Mouse (Mus musculus) forebrain, embryonic 15.5 days (tissue): ENCODE measurements around the gene AI467606. TPM values are rescaled to one million over a fixed set of nuclear protein-coding genes. Genes with fewer than 3 reads are reported as not detected.

ENCODE experiments used
- ATAC-seq: fragments of 200-750 bp; cut with Nextera tagmentation; replicated peaks from 2 replicates; pipeline ENCODE4 v1.8.0; 2017; ENCODE audit warnings: mild to moderate bottlenecking, moderate TSS enrichment, moderate library complexity
- H3K27ac ChIP-seq: fragments of 300-500 bp; sonication (generic); replicated peaks from 2 replicates; pipeline ENCODE4 v1.5.1; 2015; ENCODE audit warnings: mild to moderate bottlenecking, inconsistent platforms
- H3K27me3 ChIP-seq: fragments of 300-500 bp; sonication (generic); 2 replicates; pipeline ENCODE4 v1.6.1; 2015; ENCODE audit warnings: inconsistent platforms
- H3K36me3 ChIP-seq: fragments of 300-500 bp; sonication (generic); 2 replicates; pipeline ENCODE4 v1.6.1; 2015; ENCODE audit warnings: mild to moderate bottlenecking, inconsistent platforms
- H3K4me1 ChIP-seq: fragments of 300-500 bp; sonication (generic); 2 replicates; pipeline ENCODE4 v1.6.1; 2015; ENCODE audit warnings: inconsistent platforms
- H3K4me2 ChIP-seq: fragments of 300-500 bp; sonication (generic); replicated peaks from 2 replicates; pipeline ENCODE4 v1.6.1; 2015; ENCODE audit warnings: mild to moderate bottlenecking, inconsistent platforms
- H3K4me3 ChIP-seq: fragments of 300-500 bp; sonication (generic); 2 replicates; pipeline ENCODE4 v1.5.1; 2015; ENCODE audit warnings: mild to moderate bottlenecking, inconsistent platforms
- H3K9ac ChIP-seq: fragments of 300-500 bp; sonication (generic); replicated peaks from 2 replicates; pipeline ENCODE4 v1.6.1; 2015; ENCODE audit warnings: mild to moderate bottlenecking, inconsistent platforms
- H3K9me3 ChIP-seq: fragments of 300-500 bp; sonication (generic); 2 replicates; pipeline ENCODE4 v1.6.1; 2016; ENCODE audit warnings: inconsistent platforms
- WGBS: fragments of 180-500 bp; shearing (Covaris S2); methylation state at CpG from one replicate; pipeline ENCODE4 v1.1.7; 2015; ENCODE audit warnings: mixed read lengths; 5-methylcytosine and 5-hydroxymethylcytosine counted together
- microRNA-seq: library from miRNA; unstranded; fragments of <30 nt; microRNA quantifications from one replicate; pipeline ENCODE4, GENCODE M21; 2016
- polyA plus RNA-seq: library from polyadenylated mRNA; unstranded; fragments of >200 nt; fragmentation: Nextera tagmentation; extraction: Ambion mirVana; gene quantifications from 2 replicates; pipeline ENCODE4 v1.2.1, GENCODE M21; 2015

Gene AI467606
- polyA plus RNA-seq, 1 experiment from 2014 or later = 1.3 TPM

DNA sequence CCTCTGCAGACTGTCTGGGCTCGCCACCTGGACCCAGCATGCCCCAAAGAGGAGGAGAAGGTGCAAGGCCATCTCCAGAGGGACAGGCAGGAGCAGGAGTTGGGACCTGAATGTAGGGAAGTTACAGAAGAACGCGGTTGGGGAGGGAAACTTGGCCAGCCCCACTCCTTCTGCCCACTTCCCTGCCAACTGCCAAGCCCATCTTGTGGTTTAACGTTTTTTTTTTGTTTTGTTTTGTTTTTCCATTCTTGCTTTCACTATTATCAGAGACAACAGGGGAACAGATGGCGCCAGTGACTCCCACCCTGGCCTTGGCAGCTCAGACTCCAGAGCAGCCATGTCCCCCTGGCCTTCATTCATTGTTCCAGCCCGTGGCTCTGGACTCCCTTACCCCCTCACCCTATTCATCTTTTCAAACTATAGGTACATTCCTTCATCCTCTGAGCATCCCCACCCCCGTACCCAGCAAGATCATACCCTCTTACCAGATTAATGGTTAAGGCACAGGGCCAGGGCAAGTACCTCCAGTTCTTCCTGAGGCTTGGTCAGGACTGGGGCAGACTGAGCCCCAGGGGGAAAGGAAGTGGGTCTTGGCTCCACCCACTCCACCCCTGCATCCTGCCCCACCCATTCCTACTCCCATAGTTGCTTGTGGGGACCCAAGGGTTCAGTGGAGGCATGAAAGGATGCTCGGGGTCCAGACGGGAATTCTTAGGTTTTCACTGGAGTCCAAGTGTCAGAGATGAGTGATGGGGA, 46.3 kb downstream of the AI467606 start, which contains the start of gene Spn:
Spn (minus strand) TSS at position 562 of the 756 bp plus-strand sequence.
- no peaks in the 10 kb centered on the region for H3K4me1 ChIP-seq
- H3K36me3 ChIP-seq = no peaks in the 10 kb centered on the region
- H3K4me2 ChIP-seq = no peak within 1 kb of the TSS
- H3K9me3 ChIP-seq = no peaks in the 10 kb centered on the region
- no peak within 1 kb of the TSS for H3K4me3 ChIP-seq
- no peak within 1 kb of the TSS for H3K27ac ChIP-seq
- H3K27me3 ChIP-seq = no peaks in the 10 kb centered on the region
- WGBS = 66% methylated on average over 9 of the region's 9 CpGs
- H3K9ac ChIP-seq = no peak within 1 kb of the TSS
- ATAC-seq = no peak

DNA sequence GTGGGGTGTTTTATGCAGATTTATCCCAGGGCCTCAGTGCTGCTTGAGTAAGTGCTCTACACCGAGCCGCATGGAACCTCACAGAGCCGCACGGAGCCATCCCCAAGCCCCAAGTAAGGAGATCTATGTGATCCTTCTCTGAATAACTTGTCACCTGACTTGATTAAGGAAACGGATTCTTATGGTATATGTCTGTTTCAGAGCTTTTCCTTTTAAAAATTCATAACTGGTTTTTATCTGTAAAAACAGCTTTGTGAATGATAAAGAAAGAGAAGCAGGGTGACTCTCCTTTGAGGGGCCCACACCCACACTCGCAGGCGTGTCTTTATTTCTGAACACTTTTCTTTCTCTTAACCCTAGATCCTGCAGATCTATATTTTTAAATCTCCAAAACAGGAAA, 47.9 kb downstream of the AI467606 start:
- H3K9ac ChIP-seq = no peak overlapping the region
- no peak overlapping the region for H3K27ac ChIP-seq
- 95% methylated on average over 7 of the region's 7 CpGs for WGBS
- H3K36me3 ChIP-seq = no peaks in the 10 kb centered on the region
- H3K4me2 ChIP-seq = no peak overlapping the region
- no peak overlapping the region for H3K4me3 ChIP-seq
- H3K4me1 ChIP-seq = no peaks in the 10 kb centered on the region
- H3K27me3 ChIP-seq = no peaks in the 10 kb centered on the region
- ATAC-seq = no peak
- no peaks in the 10 kb centered on the region for H3K9me3 ChIP-seq

DNA sequence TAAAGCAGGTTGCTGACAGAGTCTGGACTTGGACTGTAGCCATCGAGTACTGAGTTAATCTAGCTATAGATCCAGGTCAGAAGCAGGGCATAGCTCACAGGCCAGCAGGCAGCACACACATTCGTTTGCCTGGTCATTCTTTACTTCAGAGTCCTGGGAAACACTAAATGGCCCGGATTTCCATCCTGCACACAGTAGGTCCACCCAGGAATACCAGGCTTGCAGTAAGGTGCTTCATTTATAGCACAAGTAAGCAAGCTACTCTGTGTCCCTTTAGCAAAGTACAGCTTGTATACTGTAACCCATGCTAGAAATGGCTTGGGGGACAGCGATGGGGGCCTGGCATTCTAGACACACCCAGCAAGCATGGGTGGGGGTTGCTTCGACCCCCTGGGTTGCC, 48.4 kb downstream of the AI467606 start:
- H3K36me3 ChIP-seq = no peaks in the 10 kb centered on the region
- no peak overlapping the region for H3K4me3 ChIP-seq
- H3K9ac ChIP-seq = no peak overlapping the region
- H3K4me1 ChIP-seq = no peaks in the 10 kb centered on the region
- no peak overlapping the region for H3K27ac ChIP-seq
- ATAC-seq = no peak
- no peak overlapping the region for H3K4me2 ChIP-seq
- H3K27me3 ChIP-seq = no peaks in the 10 kb centered on the region
- no peaks in the 10 kb centered on the region for H3K9me3 ChIP-seq
- 51% methylated on average over 5 of the region's 5 CpGs for WGBS

DNA sequence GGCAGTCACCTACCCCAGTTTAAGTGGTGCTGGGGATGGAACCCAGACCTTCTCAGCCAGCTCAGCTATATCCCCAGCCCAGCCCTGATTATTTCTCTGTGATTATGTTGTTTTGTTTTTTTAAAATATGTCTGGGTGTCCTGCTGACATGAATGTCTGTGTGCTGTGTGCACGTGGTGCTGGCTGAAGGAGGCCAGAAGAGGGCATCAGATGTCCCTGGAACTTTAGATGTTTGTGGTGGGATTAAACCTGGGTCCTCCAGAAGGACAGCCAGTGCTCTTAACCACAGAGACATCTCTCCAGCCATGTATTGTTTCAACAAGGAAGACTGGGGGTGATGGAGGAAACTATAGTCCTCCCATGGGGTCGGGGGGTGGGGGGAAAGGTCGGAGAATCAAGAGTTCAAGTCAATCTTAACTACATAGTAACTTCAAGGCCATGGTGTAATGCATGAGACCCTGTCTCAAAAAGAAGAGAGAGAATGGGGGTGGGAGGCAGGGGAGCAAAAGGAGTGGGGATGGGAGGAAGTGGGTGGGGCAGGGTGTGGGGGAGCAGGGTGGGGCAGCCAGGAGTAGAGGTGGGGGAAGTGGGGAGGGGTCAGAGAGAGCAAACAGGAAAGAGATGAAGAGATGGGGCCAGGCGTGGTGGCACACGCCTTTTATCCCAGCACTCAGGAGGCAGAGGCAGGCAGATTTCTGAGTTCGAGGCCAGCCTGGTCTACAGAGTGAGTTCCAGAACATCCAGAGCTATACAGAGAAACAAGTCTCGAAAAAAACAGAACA, 49.7 kb downstream of the AI467606 start:
- ATAC-seq = no peak
- Histone ChIP-seq H3K9ac (no peak overlapping the region), H3K36me3 (no peaks in the 10 kb centered on the region), H3K27me3 (no peaks in the 10 kb centered on the region), H3K27ac (no peak overlapping the region), H3K4me3 (no peak overlapping the region), H3K4me2 (no peak overlapping the region), H3K9me3 (no peaks in the 10 kb centered on the region), H3K4me1 (no peaks in the 10 kb centered on the region)
- 67% methylated on average over 7 of the region's 7 CpGs for WGBS

DNA sequence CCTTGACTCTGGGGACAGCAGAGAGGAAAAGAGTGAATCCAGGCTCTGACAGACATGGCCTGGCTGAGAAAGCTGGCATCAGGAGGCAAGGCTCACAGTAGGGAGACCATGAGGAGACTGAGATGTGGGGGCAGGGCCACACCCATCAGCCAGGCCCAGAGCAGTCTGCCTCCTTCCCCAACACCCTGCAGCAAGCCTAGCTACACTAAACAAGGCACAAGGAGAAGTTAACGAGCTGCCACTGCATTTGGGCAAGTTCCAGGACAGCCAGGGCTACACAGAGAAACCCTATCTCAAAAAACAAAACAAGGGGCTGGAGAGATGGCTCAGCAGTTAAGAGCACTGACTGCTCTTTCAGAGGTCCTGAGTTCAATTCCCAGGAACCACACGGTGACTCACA, 51.1 kb downstream of the AI467606 start:
- H3K4me2 ChIP-seq = no peak overlapping the region
- H3K4me1 ChIP-seq = no peaks in the 10 kb centered on the region
- ATAC-seq = no peak
- no peak overlapping the region for H3K4me3 ChIP-seq
- no peaks in the 10 kb centered on the region for H3K9me3 ChIP-seq
- H3K9ac ChIP-seq = no peak overlapping the region
- WGBS = 37% methylated on average over 2 of the region's 2 CpGs
- H3K27me3 ChIP-seq = no peaks in the 10 kb centered on the region
- no peaks in the 10 kb centered on the region for H3K36me3 ChIP-seq
- H3K27ac ChIP-seq = no peak overlapping the region

DNA sequence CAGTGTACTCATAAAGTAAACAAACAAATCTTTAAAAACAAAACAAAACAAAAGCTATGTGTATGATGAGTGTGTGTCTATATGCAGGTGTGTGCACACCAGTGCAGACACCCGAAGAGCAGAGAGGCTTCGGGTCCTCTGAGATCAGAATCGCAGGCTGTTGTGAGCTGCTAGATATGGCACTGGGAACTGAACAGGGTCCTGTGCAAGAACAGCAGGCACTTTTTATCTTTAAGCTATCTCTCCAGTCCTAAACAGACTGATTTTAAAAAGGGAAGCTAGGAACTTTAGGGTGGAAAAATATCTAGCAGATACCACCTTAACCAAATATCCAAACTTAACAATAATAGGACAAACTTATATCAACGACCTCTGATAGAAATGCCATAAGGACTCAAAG, 51.5 kb downstream of the AI467606 start:
- ATAC-seq = no peak
- Histone ChIP-seq H3K27me3 (no peaks in the 10 kb centered on the region), H3K4me1 (no peaks in the 10 kb centered on the region), H3K9me3 (no peaks in the 10 kb centered on the region), H3K4me3 (no peak overlapping the region), H3K4me2 (no peak overlapping the region), H3K36me3 (no peaks in the 10 kb centered on the region), H3K27ac (no peak overlapping the region), H3K9ac (no peak overlapping the region)
- WGBS = 88% methylated on average over 4 of the region's 4 CpGs

Small RNA genes within 50 kb of the gene (microRNA-seq; reads per million reads assigned to microRNA genes)
- gene Gm44343 = not detected

Other genes starting within 250 kb of the AI467606 start
- gene Doc2a, start 243.9 kb upstream of the AI467606 start, polyA plus RNA-seq = 9.0 and 9.1 TPM in 2 replicates
- 30.7 and 31.8 TPM in 2 replicates for gene Hirip3, start 229.4 kb upstream of the AI467606 start, polyA plus RNA-seq
- gene Ino80e, start 229.0 kb upstream of the AI467606 start, polyA plus RNA-seq = 86.2 and 98.8 TPM in 2 replicates
- gene Taok2, start 206.7 kb upstream of the AI467606 start, polyA plus RNA-seq = 54.1 and 56.8 TPM in 2 replicates
- gene Tmem219, start 168.4 kb upstream of the AI467606 start, polyA plus RNA-seq = 36.2 and 38.6 TPM in 2 replicates
- gene Kctd13, start 162.5 kb upstream of the AI467606 start, polyA plus RNA-seq = 132 and 136 TPM in 2 replicates
- gene Asphd1, start 141.8 kb upstream of the AI467606 start, polyA plus RNA-seq = 5.6 and 6.9 TPM in 2 replicates
- 25.5 and 32.0 TPM in 2 replicates for gene Sez6l2, start 140.8 kb upstream of the AI467606 start, polyA plus RNA-seq
- 104 and 105 TPM in 2 replicates for gene Cdipt, start 115.4 kb upstream of the AI467606 start, polyA plus RNA-seq
- 0.56 and 0.88 TPM in 2 replicates for gene Cdiptos, start 115.3 kb upstream of the AI467606 start, polyA plus RNA-seq
- gene Mvp, start 76.7 kb upstream of the AI467606 start, polyA plus RNA-seq = 3.0 and 3.5 TPM in 2 replicates
- gene Pagr1b, start 74.9 kb upstream of the AI467606 start, polyA plus RNA-seq = not detected in 2 replicates
- gene Pagr1a, start 74.0 kb upstream of the AI467606 start, polyA plus RNA-seq = 32.2 and 40.4 TPM in 2 replicates
- gene Gm42742, start 70.3 kb upstream of the AI467606 start, polyA plus RNA-seq = 67.9 and 75.6 TPM in 2 replicates
- 18.0 and 19.8 TPM in 2 replicates for gene Prrt2, start 70.1 kb upstream of the AI467606 start, polyA plus RNA-seq
- 79.3 and 84.0 TPM in 2 replicates for gene Maz, start 64.3 kb upstream of the AI467606 start, polyA plus RNA-seq
- 67.6 and 69.0 TPM in 2 replicates for gene Kif22, start 48.9 kb upstream of the AI467606 start, polyA plus RNA-seq
- gene Zg16, start 4.0 kb upstream of the AI467606 start, polyA plus RNA-seq = not detected in 2 replicates
- 0.50 and 0.66 TPM in 2 replicates for gene Qprt, start 30.9 kb downstream of the AI467606 start, polyA plus RNA-seq
- gene Spn, start 46.5 kb downstream of the AI467606 start, polyA plus RNA-seq = not detected in 2 replicates
- gene Cd2bp2, start 104.7 kb downstream of the AI467606 start, polyA plus RNA-seq = 86.7 and 91.5 TPM in 2 replicates
- gene Tbc1d10b, start 117.1 kb downstream of the AI467606 start, polyA plus RNA-seq = 33.6 and 35.1 TPM in 2 replicates
- 6.1 and 6.3 TPM in 2 replicates for gene Mylpf, start 117.5 kb downstream of the AI467606 start, polyA plus RNA-seq
- gene Zfp553, start 141.7 kb downstream of the AI467606 start, polyA plus RNA-seq = 70.7 and 71.5 TPM in 2 replicates
- gene Sept1, start 141.8 kb downstream of the AI467606 start, polyA plus RNA-seq = 21.8 and 27.8 TPM in 2 replicates
- gene Zfp771, start 152.9 kb downstream of the AI467606 start, polyA plus RNA-seq = 65.2 and 65.9 TPM in 2 replicates
- 159 and 166 TPM in 2 replicates for gene Dctpp1, start 169.3 kb downstream of the AI467606 start, polyA plus RNA-seq
- 48.7 and 49.5 TPM in 2 replicates for gene Sephs2, start 182.7 kb downstream of the AI467606 start, polyA plus RNA-seq
- 0.22 and 0.28 TPM in 2 replicates for gene Itgal, start 204.9 kb downstream of the AI467606 start, polyA plus RNA-seq